Mouse (Mus musculus) urinary bladder, postnatal 10 days (tissue): ENCODE measurements around the gene Paqr8.

Experiments
- DNase-seq: peaks from one replicate; pipeline ENCODE4 v3.0.0; 2022; ENCODE audit warnings: low spot score

The Paqr8 gene

DNA sequence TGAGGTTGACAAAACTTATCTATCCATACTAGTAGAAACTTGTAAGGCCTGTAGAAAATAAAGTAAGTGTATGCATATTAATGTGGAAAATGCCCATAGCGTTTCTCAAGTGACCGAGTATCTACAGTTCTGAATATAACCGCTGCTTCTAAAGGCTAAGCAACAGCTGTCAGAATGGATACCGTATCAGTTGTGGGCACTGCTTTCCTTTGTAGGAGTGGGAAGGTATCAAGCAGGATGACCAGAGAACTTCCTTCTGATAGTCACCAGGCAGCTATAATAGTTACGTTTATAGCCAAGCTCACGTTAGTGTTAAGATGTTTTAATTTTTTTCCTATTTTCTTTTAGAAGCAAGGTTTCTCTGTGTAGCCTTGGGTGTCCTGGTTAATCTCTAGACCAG, 83.0 kb downstream of the Paqr8 start:
- no peak for DNase-seq

- DNase-seq: no peak
These were observed 84.1 kb downstream of the Paqr8 start for GRCm38 (mm10) chr1:20974341-20975135.

DNA sequence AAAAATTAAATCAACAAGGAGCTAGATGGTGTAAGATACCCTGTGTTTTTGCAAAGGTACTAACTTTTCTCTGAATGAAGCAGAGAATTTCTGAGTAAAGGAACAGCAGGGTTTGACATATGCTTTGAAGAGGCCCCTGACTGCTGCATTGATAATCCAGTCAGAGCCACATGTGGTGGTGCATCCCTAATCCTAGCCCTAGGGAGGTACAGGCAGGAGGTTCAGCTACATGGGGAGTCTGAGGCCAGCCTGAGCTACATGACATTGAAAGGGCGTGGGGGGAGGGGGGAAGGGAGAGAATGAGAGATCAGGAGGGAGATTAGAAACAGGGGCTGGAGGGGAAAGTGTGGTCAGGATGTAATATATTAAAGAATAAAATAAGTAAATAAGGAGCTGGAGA, 90.1 kb downstream of the Paqr8 start:
- no peak for DNase-seq

- no peak for DNase-seq
These were observed 91.4 kb downstream of the Paqr8 start for GRCm38 (mm10) chr1:20981764-20982163.

DNA sequence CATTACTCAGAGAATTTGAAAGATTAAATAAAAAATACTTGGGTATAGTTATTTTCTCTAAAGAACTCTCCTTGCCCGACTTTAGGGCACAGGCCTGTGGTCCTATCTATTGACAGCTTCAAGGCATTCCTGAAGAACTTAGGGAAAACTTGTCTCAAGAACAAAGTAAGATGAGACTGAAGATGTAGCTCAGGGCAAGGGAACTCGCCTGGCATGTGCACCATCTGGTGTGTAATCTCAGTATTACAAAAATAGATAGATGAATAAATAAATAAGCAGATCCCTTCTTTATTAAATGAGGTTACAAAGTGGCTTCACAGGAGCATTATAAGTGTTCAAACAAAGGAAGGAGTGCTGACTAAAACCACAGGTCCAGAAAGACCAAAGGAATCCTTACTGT, 93.7 kb downstream of the Paqr8 start:
- DNase-seq: no peak

DNA sequence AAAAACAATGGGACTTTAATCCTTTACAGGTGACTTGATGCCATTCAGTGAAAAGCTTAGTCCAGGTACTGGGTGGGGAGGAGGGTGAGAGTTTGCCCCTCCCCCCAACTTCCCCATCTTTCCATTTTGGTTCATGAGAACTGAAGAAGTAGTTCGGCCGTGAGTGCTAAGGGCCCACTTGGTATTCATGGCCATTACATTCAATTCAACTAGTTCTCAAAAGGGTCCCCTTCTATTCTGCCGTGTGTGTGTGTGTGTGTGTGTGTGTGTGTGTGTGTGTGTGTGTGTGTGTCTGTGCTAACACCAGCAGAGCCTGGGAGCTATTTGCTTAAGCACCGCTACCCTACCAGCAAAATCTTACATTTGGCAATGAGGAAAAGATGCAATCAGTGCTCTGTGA, 94.2 kb downstream of the Paqr8 start:
- no peak for DNase-seq

GRCm38 (mm10) chr1:20986378-20987056, 96.1 kb downstream of the Paqr8 start:
- no peak for DNase-seq
